Mouse (Mus musculus): ENCODE measurements around the gene Il2rg. TPM values are rescaled to one million over a fixed set of nuclear protein-coding genes. Genes with fewer than 3 reads are reported as not detected.

The Il2rg gene
- total and polyA plus RNA-seq, 3 experiments, result 7.9 to 15.8 (median 9.8) TPM

DNA sequence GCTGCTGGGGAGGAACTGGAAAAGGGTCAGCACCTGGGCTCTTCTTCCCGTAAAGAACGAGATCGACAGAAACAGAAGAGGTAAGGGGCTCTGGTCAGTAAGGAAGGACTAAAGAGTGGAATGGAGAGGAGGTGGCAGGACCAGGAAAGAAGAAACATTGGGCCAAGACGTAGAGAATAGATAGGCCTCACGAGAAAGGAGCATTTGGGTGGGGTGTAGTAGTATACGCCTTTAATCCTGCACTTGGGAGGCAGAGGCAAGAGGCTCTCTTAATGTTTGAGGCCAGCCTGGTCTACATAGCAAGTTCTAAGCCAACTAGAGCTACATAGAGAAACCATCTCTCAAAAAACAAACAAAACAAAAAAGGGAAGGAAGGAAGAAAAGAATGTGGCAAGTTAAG lies 20.4 kb upstream of the Il2rg start:
- H3K4me1 ChIP-seq (ENCODE audit: control insufficient read depth, insufficient read depth, low read length), result no peaks in the 10 kb centered on the region
- WGBS, result 87% methylated on average over 6 of the region's 6 CpGs
- no peak overlapping the region for H3K4me3 ChIP-seq
- H3K79me2 ChIP-seq (replicated peaks; ENCODE audit: control insufficient read depth, insufficient read depth, low read length), result no peaks in the 10 kb centered on the region
- H3K9ac ChIP-seq (ENCODE audit: low read depth, low read length), result no peak overlapping the region
- no peaks in the 10 kb centered on the region for H3K27me3 ChIP-seq (ENCODE audit: control insufficient read depth, insufficient read depth, low read length)
- H3K27ac ChIP-seq, result no peak overlapping the region
- TF ChIP-seq CTCF (IDR thresholded peaks at IDR 0.05) (no peak), POLR2A (IDR thresholded peaks at IDR 0.05; ENCODE audit: insufficient read depth, low read depth, low read length) (no peak), EP300 (IDR thresholded peaks at IDR 0.05; ENCODE audit: insufficient read depth, low read depth, low read length) (no peak)
- intact Hi-C loops (cut with DNase I), result loop anchor here (5.0 kb wide), 1 partner anchor 156 kb away; no protein-coding TSS in a partner anchor
- DNase-seq, result no peak
- H3K36me3 ChIP-seq (ENCODE audit: control insufficient read depth, insufficient read depth, low read length), result no peaks in the 10 kb centered on the region; the same call in 1 of the 2 replicates

GRCm38 (mm10) chrX:101287543-101287942 lies 19.5 kb upstream of the Il2rg start:
- no peak overlapping the region for H3K9ac ChIP-seq (ENCODE audit: low read depth, low read length)
- no peaks in the 10 kb centered on the region; the same call in 1 of the 2 replicates for H3K36me3 ChIP-seq (ENCODE audit: control insufficient read depth, insufficient read depth, low read length)
- TF ChIP-seq POLR2A (IDR thresholded peaks at IDR 0.05; ENCODE audit: insufficient read depth, low read depth, low read length) (no peak), CTCF (IDR thresholded peaks at IDR 0.05) (no peak), EP300 (IDR thresholded peaks at IDR 0.05; ENCODE audit: insufficient read depth, low read depth, low read length) (no peak)
- no peak for DNase-seq
- H3K4me3 ChIP-seq, result no peak overlapping the region
- intact Hi-C loops (cut with DNase I), result loop anchor here (5.0 kb wide), 1 partner anchor 155 kb away; no protein-coding TSS in a partner anchor
- 71% methylated on average over 3 of the region's 3 CpGs for WGBS
- H3K4me1 ChIP-seq (ENCODE audit: control insufficient read depth, insufficient read depth, low read length), result no peaks in the 10 kb centered on the region
- H3K27me3 ChIP-seq (ENCODE audit: control insufficient read depth, insufficient read depth, low read length), result no peaks in the 10 kb centered on the region
- no peak overlapping the region for H3K27ac ChIP-seq
- no peaks in the 10 kb centered on the region for H3K79me2 ChIP-seq (replicated peaks; ENCODE audit: control insufficient read depth, insufficient read depth, low read length)

DNA sequence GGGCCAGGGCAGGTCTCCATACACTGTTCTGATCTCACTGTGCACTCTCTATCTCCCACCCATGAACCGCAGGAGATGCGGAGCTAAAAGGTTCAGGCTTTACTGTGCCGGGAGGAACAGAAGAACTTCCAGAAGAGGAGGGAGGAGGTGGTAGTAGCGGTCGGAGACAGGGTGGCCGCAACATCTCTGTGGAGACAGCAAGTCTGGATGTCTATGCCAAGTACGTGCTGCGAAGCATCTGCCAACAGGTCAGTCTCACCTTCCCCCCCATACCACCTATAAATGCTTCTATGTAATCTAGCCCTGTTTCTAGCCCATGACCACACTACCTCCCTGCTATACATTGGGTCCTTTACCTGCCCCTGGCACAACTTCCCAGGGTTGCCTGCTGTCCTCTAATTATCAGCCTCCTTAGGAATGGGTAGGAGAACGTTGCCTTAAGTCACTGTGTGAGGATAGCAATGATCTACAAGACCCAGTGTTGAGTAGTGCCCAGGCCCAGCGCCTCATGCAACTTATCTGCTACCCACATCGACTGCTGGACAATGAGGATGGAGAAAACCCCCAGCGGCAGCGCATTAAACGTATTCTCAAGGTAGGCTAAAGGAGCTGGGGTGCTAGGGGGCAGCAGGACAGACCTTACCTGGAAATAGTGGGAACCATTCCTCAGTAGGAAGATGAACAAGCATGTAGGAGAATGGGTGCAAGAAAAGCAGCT lies 18.1 kb upstream of the Il2rg start:
- TF ChIP-seq POLR2A (IDR thresholded peaks at IDR 0.05; ENCODE audit: insufficient read depth, low read depth, low read length) (no peak), EP300 (IDR thresholded peaks at IDR 0.05; ENCODE audit: insufficient read depth, low read depth, low read length) (no peak), CTCF (IDR thresholded peaks at IDR 0.05) (no peak)
- intact Hi-C loops (cut with DNase I), result loop anchor here (5.0 kb wide), 1 partner anchor 154 kb away; no protein-coding TSS in a partner anchor
- no peaks in the 10 kb centered on the region for H3K27me3 ChIP-seq (ENCODE audit: control insufficient read depth, insufficient read depth, low read length)
- H3K36me3 ChIP-seq (ENCODE audit: control insufficient read depth, insufficient read depth, low read length), result no peaks in the 10 kb centered on the region; the same call in 1 of the 2 replicates
- no peak overlapping the region for H3K9ac ChIP-seq (ENCODE audit: low read depth, low read length)
- H3K4me1 ChIP-seq (ENCODE audit: control insufficient read depth, insufficient read depth, low read length), result no peaks in the 10 kb centered on the region
- 86% methylated on average over 14 of the region's 14 CpGs for WGBS
- no peaks in the 10 kb centered on the region for H3K79me2 ChIP-seq (replicated peaks; ENCODE audit: control insufficient read depth, insufficient read depth, low read length)
- H3K27ac ChIP-seq, result no peak overlapping the region
- no peak overlapping the region for H3K4me3 ChIP-seq
- DNase-seq, result no peak

DNA sequence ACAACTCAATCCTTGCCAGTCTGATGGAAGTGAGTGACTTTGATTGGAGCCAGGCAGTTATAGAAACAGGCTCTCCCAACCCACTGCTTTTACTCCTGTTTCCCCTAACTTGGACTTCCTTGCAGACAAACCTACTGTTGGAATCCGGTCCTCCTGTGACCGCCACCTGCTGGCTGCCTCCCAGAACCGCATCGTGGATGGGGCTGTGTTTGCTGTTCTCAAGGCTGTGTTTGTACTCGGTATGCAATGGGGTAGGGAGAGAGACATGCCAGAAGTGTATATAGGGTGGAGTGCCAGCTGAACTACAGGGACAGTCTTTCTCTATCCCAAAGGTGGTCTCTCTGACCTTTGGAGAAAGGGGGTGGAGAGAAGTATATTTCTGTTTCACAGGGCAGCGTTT lies 17.5 kb upstream of the Il2rg start:
- Histone ChIP-seq H3K27ac (no peak overlapping the region), H3K79me2 (replicated peaks; ENCODE audit: control insufficient read depth, insufficient read depth, low read length) (no peaks in the 10 kb centered on the region), H3K4me1 (ENCODE audit: control insufficient read depth, insufficient read depth, low read length) (no peaks in the 10 kb centered on the region), H3K27me3 (ENCODE audit: control insufficient read depth, insufficient read depth, low read length) (no peaks in the 10 kb centered on the region), H3K36me3 (ENCODE audit: control insufficient read depth, insufficient read depth, low read length) (no peaks in the 10 kb centered on the region; the same call in 1 of the 2 replicates), H3K9ac (ENCODE audit: low read depth, low read length) (no peak overlapping the region), H3K4me3 (no peak overlapping the region)
- 25% methylated on average over 6 of the region's 6 CpGs for WGBS
- TF ChIP-seq EP300 (IDR thresholded peaks at IDR 0.05; ENCODE audit: insufficient read depth, low read depth, low read length), result no peak
- TF ChIP-seq CTCF (IDR thresholded peaks at IDR 0.05), result peak; percentile 75
- TF ChIP-seq POLR2A (IDR thresholded peaks at IDR 0.05; ENCODE audit: insufficient read depth, low read depth, low read length), result no peak
- intact Hi-C loops (cut with DNase I), result loop anchor here (5.0 kb wide), 1 partner anchor 153 kb away; no protein-coding TSS in a partner anchor
- peak; percentile 35 to 52 for DNase-seq

DNA sequence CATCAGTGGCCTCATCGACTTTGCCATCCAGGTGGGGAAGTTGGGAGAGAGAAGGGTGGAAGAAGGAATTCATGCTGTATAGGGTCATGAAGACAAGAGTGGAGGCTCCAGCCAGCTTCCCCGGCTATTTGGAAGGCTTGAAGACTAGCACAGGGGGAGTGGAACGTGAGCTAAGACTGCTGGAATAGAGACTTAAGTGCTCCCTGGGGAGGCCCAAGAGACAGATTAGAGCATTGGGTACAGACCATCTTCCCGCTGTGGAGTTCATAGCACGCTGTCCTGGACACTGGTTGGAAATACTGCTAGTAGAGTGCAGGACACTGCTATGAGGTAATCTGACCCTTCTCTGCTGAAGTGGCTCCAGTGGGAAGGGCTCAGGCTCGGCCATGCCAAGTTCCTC lies 14.8 kb upstream of the Il2rg start:
- intact Hi-C loops (cut with DNase I), result no loop called here
- TF ChIP-seq EP300 (IDR thresholded peaks at IDR 0.05; ENCODE audit: insufficient read depth, low read depth, low read length), result no peak
- no peak for TF ChIP-seq POLR2A (IDR thresholded peaks at IDR 0.05; ENCODE audit: insufficient read depth, low read depth, low read length)
- no peak for TF ChIP-seq CTCF (IDR thresholded peaks at IDR 0.05)

More for the DNA sequence above, 14.8 kb upstream of the Il2rg start:
- WGBS, result 68% methylated on average over 6 of the region's 6 CpGs
- H3K4me1 ChIP-seq (ENCODE audit: control insufficient read depth, insufficient read depth, low read length), result no peaks in the 10 kb centered on the region
- H3K36me3 ChIP-seq (ENCODE audit: control insufficient read depth, insufficient read depth, low read length), result no peaks in the 10 kb centered on the region
- no peak overlapping the region for H3K9ac ChIP-seq (ENCODE audit: low read depth, low read length)
- no peaks in the 10 kb centered on the region for H3K27me3 ChIP-seq (ENCODE audit: control insufficient read depth, insufficient read depth, low read length)
- H3K79me2 ChIP-seq (replicated peaks; ENCODE audit: control insufficient read depth, insufficient read depth, low read length), result no peaks in the 10 kb centered on the region
- H3K27ac ChIP-seq, result no peak overlapping the region
- no peak for DNase-seq
- H3K4me3 ChIP-seq, result no peak overlapping the region

Measured in heart, adult 2 months (tissue).